In genomic region chr16:13306065-13306695, GRCm38 (mm10) we compare ENCODE assay signal across 15 mouse cellular contexts. TPM values are rescaled to one million over a fixed set of nuclear protein-coding genes. Genes with fewer than 3 reads are reported as not detected.
DNase-seq lines count a peak whose midpoint lies in the region; ATAC-seq and TF ChIP-seq lines count a peak whose summit lies in the region.
"Had no signal": no experiment of that assay in that cellular context is flagged by ENCODE, and none has a peak within 500 bp of the region (broad histone marks: within the 10 kb centered on the region; RNA-seq: fewer than 3 reads in every experiment).

No protein-coding gene starts in this region.

- no peaks in the 10 kb centered on the region for H3K27me3 ChIP-seq in heart, embryonic 13.5 days (replicated peaks)
- no peaks in the 10 kb centered on the region for H3K27me3 ChIP-seq in lung, postnatal 0 days (replicated peaks; ENCODE audit: insufficient read depth, low read length)
- H3K27me3 ChIP-seq: forebrain, embryonic 12.5 days; hindbrain, embryonic 13.5 days had no signal

- no peak for ATAC-seq in heart, embryonic 13.5 days (ENCODE audit: extremely low read depth, insufficient number of reproducible peaks, low FRiP score, low TSS enrichment)
- ATAC-seq in lung, postnatal 0 days: no peak

- TF ChIP-seq CTCF in lung, postnatal 0 days (IDR thresholded peaks at IDR 0.05): no peak

- no peak overlapping the region for H3K4me2 ChIP-seq in heart, embryonic 13.5 days
- H3K4me2 ChIP-seq in lung, postnatal 0 days (replicated peaks; ENCODE audit: low read depth, low read length): no peak overlapping the region
- H3K4me2 ChIP-seq: forebrain, embryonic 12.5 days; hindbrain, embryonic 13.5 days; midbrain, embryonic 11.5 days had no signal

- no peak for DNase-seq in heart, adult 9 months (ENCODE audit: low spot score in 2 of 2)
- DNase-seq in lung, postnatal 0 days (ENCODE audit: low spot score): no peak
- DNase-seq in lung, postnatal 36 days: no peak
- DNase-seq in brain, adult 2 months (ENCODE audit: low read depth, low spot score): peak; percentile 41
- no peak for DNase-seq in kidney, adult 11 months
- no peak for DNase-seq in ovary, postnatal 10 days (ENCODE audit: low spot score)
- DNase-seq: cerebellum, postnatal 25 days; kidney, adult 18-20 months; kidney, postnatal 25 days; lung, postnatal 14 days had no signal

- TF ChIP-seq EP300 in lung, postnatal 0 days (IDR thresholded peaks at IDR 0.05): no peak

- no peaks in the 10 kb centered on the region for H3K9me3 ChIP-seq in heart, embryonic 13.5 days
- no peaks in the 10 kb centered on the region for H3K9me3 ChIP-seq in lung, postnatal 0 days (ENCODE audit: low read length)
- H3K9me3 ChIP-seq: forebrain, embryonic 12.5 days; hindbrain, embryonic 13.5 days had no signal

- peak overlapping the region; percentile 48; the same call in 1 of the 2 replicates for H3K27ac ChIP-seq in heart, embryonic 13.5 days (replicated peaks)
- H3K27ac ChIP-seq in lung, postnatal 0 days (ENCODE audit: low read length): peak overlapping the region; percentile 38; the same call in 1 of the 2 replicates
- H3K27ac ChIP-seq: forebrain, embryonic 12.5 days; hindbrain, embryonic 13.5 days; liver, embryonic 14.5 days had no signal

- no peak overlapping the region for H3K4me3 ChIP-seq in heart, embryonic 13.5 days
- no peak overlapping the region for H3K4me3 ChIP-seq in lung, postnatal 0 days (ENCODE audit: low read depth, low read length)
- H3K4me3 ChIP-seq: forebrain, embryonic 12.5 days; hindbrain, embryonic 13.5 days had no signal

- 63% methylated on average over 3 of the region's 3 CpGs for WGBS in heart, embryonic 13.5 days
- WGBS in lung, postnatal 0 days: 57% methylated on average over 3 of the region's 3 CpGs

- H3K9ac ChIP-seq in heart, embryonic 13.5 days: no peak overlapping the region
- no peak overlapping the region for H3K9ac ChIP-seq in lung, postnatal 0 days (replicated peaks; ENCODE audit: low read depth)
- H3K9ac ChIP-seq: forebrain, embryonic 12.5 days; hindbrain, embryonic 13.5 days; liver, embryonic 14.5 days had no signal

- peaks cover 36% of the 10 kb centered on the region for H3K4me1 ChIP-seq in heart, embryonic 13.5 days
- H3K4me1 ChIP-seq in lung, postnatal 0 days (ENCODE audit: insufficient read depth, low read depth, low read length): no peaks in the 10 kb centered on the region
- H3K4me1 ChIP-seq: forebrain, embryonic 12.5 days; hindbrain, embryonic 13.5 days had no signal

- H3K36me3 ChIP-seq in heart, embryonic 13.5 days: no peaks in the 10 kb centered on the region
- no peaks in the 10 kb centered on the region for H3K36me3 ChIP-seq in lung, postnatal 0 days (ENCODE audit: insufficient read depth, low read length)
- H3K36me3 ChIP-seq: forebrain, embryonic 12.5 days; hindbrain, embryonic 13.5 days had no signal

RNA-seq across cellular contexts. Expression of gene Mrtfb, which starts 49.9 kb away (rescaled TPM):
- 12.4 and 13.1 TPM in 2 replicates for polyA plus RNA-seq in heart, embryonic 13.5 days (2015; fragmentation: Nextera tagmentation; extraction: Ambion mirVana)
- polyA plus RNA-seq in lung, postnatal 0 days (2015; fragmentation: Nextera tagmentation; extraction: Ambion mirVana): 21.8 and 24.0 TPM in 2 replicates
